Mouse (Mus musculus) right cerebral cortex, postnatal 4 days (tissue): ENCODE data around the gene D10Jhu81e.
"Not testable (repeated sequence)": the region's sequence is repeated elsewhere in the genome, so short reads cannot be mapped to it uniquely, and the experiment has no call there.

Experiments used
- DNase-seq: peaks from one replicate; pipeline ENCODE4 v3.0.0-alpha.2; 2022

Gene D10Jhu81e

DNA sequence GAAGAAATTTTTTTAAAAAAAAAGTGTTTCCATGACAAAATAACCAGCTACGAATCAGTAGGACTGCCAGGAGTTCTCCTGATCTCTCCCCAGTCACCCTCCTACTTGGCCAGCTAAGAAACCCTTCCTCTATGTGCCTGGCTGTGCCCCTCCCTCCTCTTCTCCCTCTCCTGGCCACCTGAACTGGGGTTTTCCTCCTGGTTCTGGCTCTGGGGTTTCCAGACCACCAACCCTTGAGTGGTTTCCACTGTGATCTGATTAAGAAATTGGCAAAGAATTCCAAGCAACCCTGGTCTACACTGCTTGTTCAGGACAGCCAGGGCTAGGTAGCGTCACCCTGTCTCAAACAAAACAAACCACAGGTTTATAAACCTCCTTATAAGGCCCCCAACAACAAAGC, 40.9 kb downstream of the D10Jhu81e start:
- no peak for DNase-seq

DNA sequence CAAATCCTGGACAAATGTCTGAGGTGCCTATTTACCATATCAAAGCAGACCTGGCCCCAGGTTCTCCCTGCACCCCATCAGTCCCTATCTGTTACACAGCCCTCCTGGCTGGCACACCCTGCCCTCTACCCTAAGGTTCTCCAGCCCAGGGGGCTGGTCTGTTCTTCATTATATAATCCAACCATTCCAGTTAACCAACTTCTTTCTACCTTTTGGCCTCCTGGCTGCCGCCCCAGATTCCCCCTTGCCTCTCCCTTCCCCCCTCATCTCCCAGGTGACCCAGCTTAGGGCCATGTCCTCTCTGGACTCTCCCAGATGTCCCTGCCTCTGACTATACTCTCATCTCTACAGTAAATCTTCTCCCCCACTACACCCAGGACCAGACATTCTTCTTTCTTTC, 41.7 kb downstream of the D10Jhu81e start:
- no peak for DNase-seq

GRCm38 (mm10) chr10:78127046-78127870, 42.3 kb downstream of the D10Jhu81e start:
- DNase-seq: no peak

- DNase-seq: no peak
Observed at GRCm38 (mm10) chr10:78126311-78126710, 43.3 kb downstream of the D10Jhu81e start.

- DNase-seq: not testable (repeated sequence)
Observed at GRCm38 (mm10) chr10:78125061-78125460, 44.5 kb downstream of the D10Jhu81e start.

DNA sequence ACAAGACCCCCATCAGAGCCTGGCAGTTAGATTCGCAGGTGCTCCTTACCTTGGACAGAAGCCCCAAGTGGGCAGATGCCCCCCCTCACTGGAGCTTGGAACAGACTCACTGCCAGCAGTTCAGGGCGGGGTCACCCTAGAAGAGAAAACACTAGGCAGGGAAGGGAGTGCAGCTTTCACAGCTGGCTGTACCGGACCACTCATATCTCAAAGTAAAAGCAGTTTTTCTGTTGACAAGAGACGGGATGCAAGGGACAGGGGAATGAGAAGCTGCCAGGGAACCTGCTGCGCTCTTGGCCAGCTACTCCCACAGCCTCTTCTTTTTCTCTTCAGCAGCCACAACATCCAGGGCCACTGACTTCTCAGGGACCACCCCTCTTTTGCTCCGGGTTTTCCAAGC, 45.4 kb downstream of the D10Jhu81e start:
- DNase-seq: not testable (repeated sequence)

GRCm38 (mm10) chr10:78119422-78119821, 50.2 kb downstream of the D10Jhu81e start:
- DNase-seq: no peak

DNA sequence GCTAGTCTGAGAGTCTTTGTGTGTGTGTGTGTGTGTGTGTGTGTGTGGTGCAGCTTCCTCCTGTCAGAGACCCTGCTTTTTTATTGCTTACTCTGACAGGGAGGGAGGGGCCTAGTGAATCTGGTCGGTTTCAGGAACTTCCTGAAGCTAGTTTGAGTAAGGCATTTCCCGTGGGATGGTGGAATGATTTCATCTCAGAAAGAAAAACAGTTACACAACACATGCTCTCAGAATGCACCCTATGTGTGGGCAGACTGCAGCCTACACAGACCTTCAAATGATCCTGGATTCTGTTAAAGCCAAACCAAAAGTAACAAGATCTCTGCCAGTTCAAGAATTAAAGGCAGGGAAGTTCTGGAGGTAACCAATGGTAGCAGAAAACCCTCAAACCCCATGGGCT, 54.4 kb downstream of the D10Jhu81e start:
- no peak for DNase-seq

- no peak for DNase-seq
Observed at GRCm38 (mm10) chr10:78114521-78115092, 55.0 kb downstream of the D10Jhu81e start.
